Mouse (Mus musculus) cortical plate, adult 2 months (tissue): ENCODE data around the gene B3gntl1. TPM values are rescaled to one million over a fixed set of nuclear protein-coding genes. Genes with fewer than 3 reads are reported as not detected.
A peak's percentile ranks its signal among the peaks of the same experiment; 100 is the strongest.

Source experiments
- H3K27ac ChIP-seq: fragments of 200-500 bp; 2 replicates; pipeline ENCODE4 v1.5.1; 2012; ENCODE audit warnings: low read length, control low read depth, inconsistent platforms; ENCODE audit not compliant: insufficient read depth
- H3K4me1 ChIP-seq: fragments of 200-500 bp; 2 replicates; pipeline ENCODE4 v1.6.1; 2011; ENCODE audit warnings: low read length; ENCODE audit not compliant: control insufficient read depth, insufficient read depth
- H3K4me3 ChIP-seq: fragments of 200-500 bp; 2 replicates; pipeline ENCODE4 v1.5.1; 2011; ENCODE audit warnings: mild to moderate bottlenecking, low read length, control low read depth; ENCODE audit not compliant: insufficient read depth
- CTCF ChIP-seq: fragments of 200-500 bp; IDR thresholded peaks from 2 replicates; pipeline ENCODE4 v1.5.1; 2011; ENCODE audit warnings: mild to moderate bottlenecking, control low read depth, low read length; ENCODE audit not compliant: insufficient read depth; ENCODE audit errors: extremely low read depth
- POLR2A ChIP-seq: fragments of 200-500 bp; IDR thresholded peaks from 2 replicates; pipeline ENCODE4 v1.6.1; 2011; ENCODE audit warnings: mild to moderate bottlenecking, low read length, control low read depth; ENCODE audit not compliant: insufficient read depth; ENCODE audit errors: extremely low read depth
- polyA plus RNA-seq: library from polyadenylated mRNA; depleted of rRNA; stranded (reverse); fragments of >200 nt; gene quantifications from 2 replicates; pipeline ENCODE4 v1.2.3, GENCODE M21; 2012

Gene B3gntl1
- polyA plus RNA-seq, 1 experiment, result 7.5 TPM

DNA sequence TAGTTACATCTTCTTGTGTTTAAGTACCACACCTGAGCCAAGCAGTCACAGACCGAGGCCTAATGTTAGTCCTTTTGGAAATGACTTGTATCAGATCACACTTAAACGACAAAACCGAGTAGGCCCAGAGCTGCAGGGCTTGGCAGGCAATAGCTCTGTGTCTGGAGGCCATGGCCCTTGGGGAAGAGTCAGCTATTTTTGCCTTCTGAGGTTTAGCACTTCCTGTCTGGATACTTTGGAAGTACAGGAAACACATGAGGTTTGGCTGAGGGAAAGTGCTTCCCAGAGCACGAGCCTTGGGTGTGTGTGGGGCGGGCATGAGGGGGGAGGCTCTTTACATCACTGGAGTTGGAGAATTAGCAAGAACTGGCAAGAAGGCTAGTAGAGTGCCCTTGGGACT, 13.7 kb upstream of the B3gntl1 start:
- Histone ChIP-seq H3K27ac (no peak overlapping the region), H3K4me1 (no peaks in the 10 kb centered on the region), H3K4me3 (no peak overlapping the region)
- no peak for TF ChIP-seq CTCF
- no peak for TF ChIP-seq POLR2A

DNA sequence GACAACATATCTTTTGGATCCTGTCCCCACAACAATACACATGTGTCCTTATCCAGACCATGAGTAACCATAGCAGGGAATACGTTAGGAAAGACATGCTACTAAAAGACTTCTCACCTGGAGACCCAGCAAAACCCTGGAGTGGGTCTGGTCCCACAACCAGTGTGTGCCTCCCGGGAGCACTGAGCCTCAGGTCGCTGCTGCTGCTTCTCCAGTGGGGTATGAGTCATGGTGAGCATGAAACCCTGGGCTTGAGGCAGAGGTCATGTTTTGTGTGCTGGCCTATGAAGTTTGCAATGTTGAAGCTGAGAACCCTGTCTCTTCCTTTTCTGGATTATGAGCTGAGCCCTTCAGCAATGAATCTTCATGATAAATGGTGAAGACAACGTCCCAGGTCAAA, 13.1 kb upstream of the B3gntl1 start:
- H3K4me3 ChIP-seq, result no peak overlapping the region
- TF ChIP-seq POLR2A (no peak), CTCF (no peak)
- H3K4me1 ChIP-seq, result no peaks in the 10 kb centered on the region
- H3K27ac ChIP-seq, result no peak overlapping the region

DNA sequence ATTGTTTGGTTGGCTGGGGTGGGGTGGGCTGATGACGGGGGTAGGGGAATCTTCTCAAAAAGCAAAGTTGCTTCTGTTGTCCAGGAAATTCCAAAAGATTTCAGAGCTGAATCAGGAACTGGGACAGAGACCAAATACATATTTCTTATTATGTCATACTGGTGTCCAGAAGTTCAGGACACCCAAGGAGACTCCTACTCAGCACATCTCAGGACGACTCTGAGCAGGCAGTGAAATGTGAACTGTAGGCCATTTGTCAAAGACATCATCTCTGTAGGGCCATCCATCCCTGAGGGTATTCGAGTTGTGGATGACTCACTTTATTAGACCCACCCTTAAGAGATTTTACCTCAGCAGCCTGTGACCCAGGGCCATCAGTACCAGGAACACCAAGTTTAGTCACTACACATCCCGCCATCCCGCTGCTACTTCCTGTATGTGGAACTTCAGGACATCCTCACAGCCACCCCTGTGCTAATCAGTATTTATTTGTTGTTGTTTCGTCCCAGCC, 12.6 kb upstream of the B3gntl1 start:
- TF ChIP-seq CTCF, result no peak
- TF ChIP-seq POLR2A, result no peak
- no peaks in the 10 kb centered on the region for H3K4me1 ChIP-seq
- no peak overlapping the region for H3K4me3 ChIP-seq
- no peak overlapping the region for H3K27ac ChIP-seq

GRCm38 (mm10) chr11:121683243-121683642, 10.3 kb upstream of the B3gntl1 start:
- no peak for TF ChIP-seq POLR2A
- no peak for TF ChIP-seq CTCF
- no peak overlapping the region for H3K27ac ChIP-seq
- no peak overlapping the region for H3K4me3 ChIP-seq
- H3K4me1 ChIP-seq, result no peaks in the 10 kb centered on the region

DNA sequence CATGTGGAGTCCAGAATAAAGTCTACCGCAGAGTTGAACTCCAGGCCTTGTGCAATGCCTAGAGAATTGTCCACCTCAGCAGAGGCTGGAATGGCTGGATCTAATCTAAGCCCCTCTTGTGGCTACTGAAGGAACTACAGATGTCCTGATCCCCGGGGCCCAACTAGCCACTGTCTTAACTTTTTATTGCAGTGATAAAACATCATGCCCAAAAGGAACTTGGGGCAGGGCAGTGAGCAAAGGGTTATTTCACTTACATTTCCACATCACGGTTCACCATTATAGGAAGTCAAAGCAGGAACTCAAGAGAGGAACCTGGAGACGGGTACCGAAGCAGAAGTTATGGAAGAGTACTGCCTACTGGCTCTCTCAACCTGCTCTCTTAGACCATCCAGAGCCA, 7.8 kb upstream of the B3gntl1 start:
- Histone ChIP-seq H3K4me1 (no peaks in the 10 kb centered on the region), H3K27ac (no peak overlapping the region), H3K4me3 (no peak overlapping the region)
- TF ChIP-seq POLR2A, result no peak
- peak; percentile 13; the same call in 1 of the 2 replicates for TF ChIP-seq CTCF

- no peak overlapping the region for H3K4me3 ChIP-seq
- H3K4me1 ChIP-seq, result no peaks in the 10 kb centered on the region
- TF ChIP-seq CTCF, result no peak
- TF ChIP-seq POLR2A, result no peak
- no peak overlapping the region for H3K27ac ChIP-seq
Measured at GRCm38 (mm10) chr11:121679581-121679980, 6.6 kb upstream of the B3gntl1 start.

- no peak overlapping the region for H3K4me3 ChIP-seq
- no peak overlapping the region for H3K27ac ChIP-seq
- no peak for TF ChIP-seq POLR2A
- TF ChIP-seq CTCF, result no peak
- H3K4me1 ChIP-seq, result no peaks in the 10 kb centered on the region
Measured at GRCm38 (mm10) chr11:121676836-121677235, 3.9 kb upstream of the B3gntl1 start.

GRCm38 (mm10) chr11:121673629-121674028, 676 bp upstream of the B3gntl1 start:
- Histone ChIP-seq H3K4me1 (no peaks in the 10 kb centered on the region), H3K4me3 (peak overlapping the region; percentile 82), H3K27ac (peak overlapping the region; percentile 29)
- no peak for TF ChIP-seq POLR2A
- TF ChIP-seq CTCF, result no peak

DNA sequence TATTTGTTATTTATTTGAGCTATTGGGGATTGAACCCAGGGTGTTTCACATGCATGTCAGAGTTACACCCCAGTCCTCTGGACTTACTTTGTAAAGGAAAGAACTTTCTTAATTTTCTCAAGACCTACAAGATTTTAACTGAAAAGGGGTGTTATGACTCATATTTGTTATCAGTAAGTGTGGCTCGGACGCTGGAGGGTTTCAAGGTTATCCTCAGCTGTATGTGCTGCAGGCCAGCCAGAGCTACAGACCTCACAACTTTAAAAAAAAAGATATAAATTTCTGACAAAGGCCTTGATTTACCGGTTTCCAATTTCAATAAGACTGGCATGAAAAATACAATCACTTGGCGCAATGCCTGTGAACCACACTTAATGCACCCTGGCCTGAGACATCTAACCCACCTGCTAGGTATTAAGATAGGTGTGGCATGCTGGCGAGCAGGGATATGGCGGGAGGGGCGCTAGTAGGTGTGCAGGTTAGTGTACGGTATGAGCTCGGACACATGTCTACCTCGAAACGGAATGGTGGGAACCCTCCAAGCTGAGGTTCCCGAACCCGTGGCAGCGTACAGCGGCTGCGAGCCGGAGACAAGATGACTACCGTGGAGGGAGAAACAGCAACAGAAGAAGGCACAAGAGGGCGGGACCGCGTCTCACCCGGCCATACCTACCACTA, 502 bp downstream of the B3gntl1 start:
- peak overlapping the region; percentile 82 for H3K4me3 ChIP-seq
- H3K27ac ChIP-seq, result peak overlapping the region; percentile 44; the same call in 1 of the 2 replicates
- H3K4me1 ChIP-seq, result no peaks in the 10 kb centered on the region
- TF ChIP-seq CTCF (no peak), POLR2A (no peak)

DNA sequence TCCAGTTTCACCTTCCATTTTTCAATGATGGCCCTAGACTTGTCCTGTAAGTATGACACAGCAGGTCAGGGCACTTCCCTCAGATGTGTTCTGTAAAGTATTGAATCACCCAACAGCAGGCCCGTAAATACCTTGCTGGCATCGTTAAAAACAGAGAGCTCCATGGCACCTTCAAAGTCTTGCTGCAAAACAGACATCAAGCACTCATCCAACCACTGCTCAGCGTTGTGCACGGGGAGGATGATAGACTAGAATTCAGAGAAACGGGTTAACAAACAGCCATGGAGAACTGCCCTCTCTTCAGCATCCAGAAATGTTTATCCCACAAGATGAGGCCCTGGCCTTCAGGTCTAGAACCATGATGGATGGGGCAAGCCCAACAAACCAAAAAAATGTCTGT, 2.0 kb downstream of the B3gntl1 start:
- Histone ChIP-seq H3K4me3 (no peak overlapping the region), H3K27ac (no peak overlapping the region), H3K4me1 (no peaks in the 10 kb centered on the region)
- no peak for TF ChIP-seq CTCF
- no peak for TF ChIP-seq POLR2A

- H3K4me1 ChIP-seq, result no peaks in the 10 kb centered on the region
- H3K27ac ChIP-seq, result no peak overlapping the region
- H3K4me3 ChIP-seq, result no peak overlapping the region
- TF ChIP-seq POLR2A (no peak), CTCF (no peak)
Measured at GRCm38 (mm10) chr11:121668776-121669175, 4.2 kb downstream of the B3gntl1 start.

- Histone ChIP-seq H3K4me1 (no peaks in the 10 kb centered on the region), H3K27ac (no peak overlapping the region), H3K4me3 (no peak overlapping the region)
- TF ChIP-seq POLR2A, result no peak
- TF ChIP-seq CTCF, result no peak
Measured at GRCm38 (mm10) chr11:121667541-121667940, 5.4 kb downstream of the B3gntl1 start.
